Mouse (Mus musculus) cerebellum, postnatal 4 days (tissue): Measurements from ENCODE around the gene Kirrel3.
A peak's percentile ranks its signal among the peaks of the same experiment; 100 is the strongest.

Experiments used
- DNase-seq, 2 experiments: peaks; one replicate each; pipeline ENCODE4 v3.0.0; 2022; ENCODE audit warnings: low spot score in 2 of 2, mixed read lengths in 1 of 2

Kirrel3 gene

DNA sequence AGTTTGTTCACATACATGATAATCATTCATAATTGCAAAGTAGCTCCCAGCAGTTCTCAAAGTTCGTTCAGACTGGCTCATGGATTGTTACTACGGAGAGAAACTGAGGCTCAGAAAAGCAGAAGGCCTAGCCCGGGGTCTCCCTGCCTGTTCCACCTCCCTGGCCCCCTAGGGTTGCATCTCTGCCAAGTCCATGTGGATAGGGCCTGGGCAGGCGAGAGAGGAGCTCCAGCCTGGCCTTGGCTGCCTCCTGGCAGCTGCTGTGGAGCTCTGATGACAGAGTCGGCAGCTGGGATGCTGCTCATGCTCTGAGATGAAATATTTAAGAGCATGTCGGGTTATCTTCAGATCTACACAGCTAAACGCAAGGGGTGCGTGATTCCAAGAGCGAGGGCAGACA, 459.6 kb downstream of the Kirrel3 start:
- DNase-seq: no peak

DNA sequence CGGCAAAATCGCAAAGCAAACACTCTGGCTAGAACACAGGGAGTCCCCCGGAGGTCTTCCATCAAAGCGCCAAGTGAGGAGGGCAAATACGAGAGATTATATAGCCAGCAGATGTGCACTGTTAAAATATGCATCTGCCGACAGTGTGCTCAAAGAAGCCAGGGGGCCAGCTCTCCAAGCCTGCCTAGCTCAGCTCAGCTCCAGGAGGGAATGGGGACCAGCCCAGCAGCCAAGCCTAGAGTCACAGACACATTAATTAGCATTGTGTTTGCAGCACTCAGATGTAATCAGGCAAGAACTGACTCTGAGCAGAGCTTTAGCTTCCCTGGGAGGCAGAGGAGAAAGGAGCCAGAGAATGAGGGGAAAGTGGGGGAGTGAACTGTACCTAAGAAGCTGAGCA, 461.6 kb downstream of the Kirrel3 start:
- no peak for DNase-seq

DNA sequence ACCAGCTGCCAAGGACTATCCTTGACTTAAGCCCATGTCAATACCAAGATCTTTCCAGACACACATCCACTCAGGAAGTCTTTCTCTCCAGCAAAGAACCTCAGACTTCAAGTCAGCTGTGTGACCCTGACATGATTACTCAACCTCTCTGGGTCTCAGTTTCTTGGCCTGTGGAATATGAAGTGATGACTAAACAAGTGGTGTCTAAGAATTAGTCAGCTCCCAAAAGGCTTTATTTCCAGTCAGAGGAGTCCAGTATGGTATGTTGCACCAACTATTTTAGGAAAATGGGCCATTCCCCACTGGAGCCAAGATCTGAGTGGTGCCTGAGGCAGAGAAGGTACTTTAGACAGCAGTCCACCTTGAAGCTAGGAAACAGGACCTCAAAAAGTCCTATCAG, 462.0 kb downstream of the Kirrel3 start:
- DNase-seq: no peak

DNA sequence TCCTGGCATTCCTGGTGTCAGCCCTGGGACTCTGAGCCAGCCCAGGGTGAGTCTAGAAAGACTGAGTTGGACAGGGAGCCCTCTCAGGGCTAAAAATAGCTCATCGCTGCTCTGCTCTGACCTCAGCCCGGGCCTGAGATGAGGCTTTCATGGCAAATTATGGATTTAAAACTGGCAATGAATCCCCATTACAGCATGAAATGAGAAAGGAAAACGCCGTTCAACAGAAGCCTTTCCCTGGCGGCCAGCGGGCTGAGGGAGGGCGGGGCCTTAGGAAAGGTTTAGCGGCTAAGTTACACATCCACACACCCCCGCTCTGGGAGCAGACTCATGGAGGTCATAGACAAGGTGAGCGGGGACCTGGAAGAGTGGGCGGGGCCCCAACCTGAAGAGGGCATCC, 467.7 kb downstream of the Kirrel3 start:
- no peak for DNase-seq

GRCm38 (mm10) chr9:34954212-34954611, 468.5 kb downstream of the Kirrel3 start:
- peak in 1 of 2 experiments; percentile 66 for DNase-seq

DNA sequence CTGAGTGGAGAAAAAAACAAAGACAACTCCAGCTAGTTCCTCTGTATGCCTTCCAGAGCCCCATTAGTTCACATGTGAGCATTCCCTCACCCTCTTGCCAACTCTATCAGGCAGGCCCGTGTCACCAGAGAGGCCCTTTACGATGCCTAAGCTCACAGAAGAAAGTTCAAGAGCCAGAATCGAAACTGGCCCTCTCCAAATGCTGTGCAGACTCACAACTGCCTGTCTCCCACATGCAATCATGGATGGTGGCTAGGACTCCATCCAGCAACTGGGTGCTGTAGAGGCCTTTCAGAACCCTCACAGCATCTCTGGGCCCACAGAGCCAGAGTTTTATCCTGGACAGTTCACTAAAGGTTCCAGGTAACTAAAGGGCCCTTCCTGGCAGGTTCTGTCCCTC, 470.8 kb downstream of the Kirrel3 start:
- DNase-seq: no peak

- DNase-seq: no peak
Observed at GRCm38 (mm10) chr9:34957691-34958090, 472.0 kb downstream of the Kirrel3 start.

DNA sequence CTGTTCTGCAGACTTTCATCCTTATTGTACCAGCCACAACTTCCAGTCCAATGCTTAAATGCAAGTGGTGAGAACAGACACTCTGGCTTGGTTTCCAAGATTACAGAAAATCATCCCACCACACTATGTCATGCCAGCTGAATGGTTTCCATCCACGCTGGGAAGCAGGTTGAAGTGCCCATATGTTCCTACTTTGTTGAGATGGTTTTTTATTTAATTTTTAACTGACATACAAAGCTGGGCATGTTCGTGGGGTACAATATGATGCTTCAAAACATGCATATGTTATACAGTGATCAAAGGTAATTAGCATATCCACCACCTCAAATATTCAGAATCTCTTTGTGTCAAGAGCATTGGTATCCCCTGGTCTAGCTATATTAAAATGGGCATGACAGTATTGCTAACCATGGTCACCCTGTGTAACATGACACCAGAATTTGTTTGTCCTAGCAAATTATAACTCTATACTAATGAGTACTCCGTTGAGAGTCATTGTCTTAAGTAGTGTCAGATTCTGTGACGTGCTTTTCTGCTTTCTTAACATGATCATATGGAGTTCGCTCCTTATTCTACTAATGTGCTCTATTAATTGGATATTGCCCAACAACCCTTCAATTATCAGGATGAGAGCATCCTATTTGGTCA, 472.6 kb downstream of the Kirrel3 start:
- DNase-seq: no peak

GRCm38 (mm10) chr9:34960736-34961135, 475.0 kb downstream of the Kirrel3 start:
- DNase-seq: no peak

DNA sequence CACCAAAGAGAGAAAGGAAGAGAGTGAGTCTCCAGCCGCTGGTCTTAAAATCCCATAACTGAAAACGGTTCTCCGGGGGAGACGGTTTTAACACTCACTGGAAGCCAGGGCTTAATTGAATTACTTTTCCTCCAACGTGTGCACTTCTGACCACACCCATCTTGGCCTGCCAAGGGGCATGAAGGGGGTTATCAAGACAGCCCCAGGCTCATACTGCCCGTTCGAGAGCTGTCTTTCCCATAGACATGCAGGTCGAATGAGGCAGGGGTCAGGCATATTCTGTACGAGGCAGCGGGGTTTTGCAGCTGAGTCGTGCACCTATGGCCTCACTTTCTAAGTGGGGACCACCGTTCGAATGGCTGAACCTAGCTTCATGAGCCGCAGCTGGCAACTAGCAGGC, 475.5 kb downstream of the Kirrel3 start:
- no peak for DNase-seq

GRCm38 (mm10) chr9:34962251-34962650, 476.6 kb downstream of the Kirrel3 start:
- no peak for DNase-seq

DNA sequence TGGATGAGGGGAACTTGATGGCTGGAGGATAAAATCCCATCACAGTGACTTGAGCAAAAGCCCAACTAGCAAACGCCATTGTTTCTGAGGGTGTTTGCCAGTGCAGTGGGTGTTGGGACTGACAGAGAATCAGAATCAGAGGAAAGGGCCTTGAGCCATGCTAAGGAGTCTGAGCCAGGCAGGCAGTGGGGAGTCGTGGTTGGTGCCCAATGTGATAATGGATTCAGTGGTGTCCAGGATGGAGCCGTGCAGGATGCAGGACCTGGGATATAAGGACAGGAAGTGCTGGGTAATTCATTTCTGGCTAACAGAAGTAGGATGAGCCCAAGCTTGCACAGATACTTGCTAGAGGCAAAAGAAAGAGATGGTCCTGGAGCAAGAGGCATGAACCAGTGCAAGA, 477.9 kb downstream of the Kirrel3 start:
- no peak for DNase-seq

- DNase-seq: no peak
Observed at GRCm38 (mm10) chr9:34964172-34965040, 478.7 kb downstream of the Kirrel3 start.

DNA sequence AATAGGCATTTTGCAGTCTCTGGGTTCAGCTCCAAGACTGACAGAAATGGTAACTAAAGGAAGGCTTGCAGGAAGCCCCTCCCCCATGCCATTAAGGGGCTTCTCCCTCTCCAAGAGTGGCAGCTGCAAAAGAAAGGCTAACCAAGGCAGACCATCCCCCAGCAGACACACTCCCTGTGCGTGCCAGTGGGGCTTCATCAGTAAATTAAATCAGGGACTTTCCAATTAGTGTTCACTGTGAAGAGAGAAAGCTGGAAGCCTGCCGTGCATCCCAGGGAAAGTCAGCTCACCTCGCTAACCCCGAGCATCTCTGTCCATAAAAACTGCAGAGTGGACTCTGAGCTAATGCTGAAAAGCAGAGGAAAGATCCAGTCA, 479.3 kb downstream of the Kirrel3 start:
- no peak for DNase-seq

DNA sequence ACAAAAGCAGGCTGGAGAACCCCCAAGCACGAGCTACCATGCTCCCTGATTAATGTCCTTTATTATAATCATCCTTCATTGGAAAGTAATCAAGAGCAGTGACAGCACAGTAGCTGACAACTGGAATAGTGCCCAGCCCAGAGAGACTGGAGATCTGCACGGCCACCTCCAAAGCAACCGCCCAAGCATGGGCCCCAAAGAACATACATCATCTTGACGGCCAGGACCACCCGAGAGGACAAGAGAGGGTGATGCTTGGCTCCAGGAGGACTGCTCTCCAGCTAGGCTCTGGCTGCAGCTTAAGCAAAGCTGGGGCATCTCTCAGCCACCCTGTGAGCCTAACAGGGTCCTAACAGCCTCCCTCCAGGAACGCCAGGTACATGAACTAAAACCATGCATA, 482.1 kb downstream of the Kirrel3 start:
- DNase-seq: no peak

DNA sequence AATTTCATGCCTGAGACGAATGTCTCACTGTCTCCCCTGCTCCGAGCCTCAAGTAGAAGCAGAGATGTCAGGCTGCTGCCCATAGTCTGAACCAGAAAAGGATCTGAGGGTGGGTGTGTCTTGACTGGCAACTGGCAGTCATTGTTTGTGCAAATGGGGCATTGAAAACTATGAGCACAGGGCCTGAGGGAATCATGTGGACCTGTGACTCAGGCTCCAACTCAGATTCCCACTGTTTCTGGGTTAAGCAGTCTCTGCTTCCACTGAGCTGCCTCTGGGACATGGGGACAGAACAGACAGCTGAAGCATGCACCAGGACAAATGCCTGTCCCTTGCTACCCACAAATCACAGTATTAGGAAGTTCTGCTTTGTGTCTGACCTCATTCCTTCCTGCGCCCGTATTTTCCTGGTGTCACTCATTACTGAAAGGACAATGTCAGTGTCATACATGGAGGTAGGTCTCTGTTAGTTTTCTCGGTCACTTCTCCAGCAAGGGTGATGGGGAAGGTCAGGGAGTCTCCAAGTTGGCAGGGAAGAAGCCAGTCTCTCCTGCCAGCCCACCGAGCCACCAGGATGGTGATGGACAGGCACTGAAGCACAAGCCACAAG, 484.3 kb downstream of the Kirrel3 start:
- DNase-seq: no peak

DNA sequence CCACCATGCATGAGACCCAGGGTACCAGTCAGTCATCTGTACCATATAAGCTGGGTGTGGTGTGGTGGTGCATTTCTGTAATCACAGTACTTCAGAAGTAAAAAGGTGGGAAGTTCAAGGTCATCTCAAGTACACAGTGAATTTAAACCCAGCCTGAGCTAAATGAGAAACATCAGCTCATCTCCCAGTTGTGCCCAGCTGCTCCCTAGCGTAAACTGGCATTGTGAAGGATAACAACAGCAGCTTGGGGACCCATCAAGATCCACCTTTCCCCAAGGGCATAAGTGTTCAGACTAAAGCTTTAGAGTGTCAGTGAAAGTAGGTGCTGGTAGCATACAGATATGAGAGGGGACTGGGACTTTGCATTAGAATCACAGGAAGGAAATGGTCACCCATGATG, 488.6 kb downstream of the Kirrel3 start:
- DNase-seq: no peak

GRCm38 (mm10) chr9:34975245-34975644, 489.6 kb downstream of the Kirrel3 start:
- DNase-seq: no peak

DNA sequence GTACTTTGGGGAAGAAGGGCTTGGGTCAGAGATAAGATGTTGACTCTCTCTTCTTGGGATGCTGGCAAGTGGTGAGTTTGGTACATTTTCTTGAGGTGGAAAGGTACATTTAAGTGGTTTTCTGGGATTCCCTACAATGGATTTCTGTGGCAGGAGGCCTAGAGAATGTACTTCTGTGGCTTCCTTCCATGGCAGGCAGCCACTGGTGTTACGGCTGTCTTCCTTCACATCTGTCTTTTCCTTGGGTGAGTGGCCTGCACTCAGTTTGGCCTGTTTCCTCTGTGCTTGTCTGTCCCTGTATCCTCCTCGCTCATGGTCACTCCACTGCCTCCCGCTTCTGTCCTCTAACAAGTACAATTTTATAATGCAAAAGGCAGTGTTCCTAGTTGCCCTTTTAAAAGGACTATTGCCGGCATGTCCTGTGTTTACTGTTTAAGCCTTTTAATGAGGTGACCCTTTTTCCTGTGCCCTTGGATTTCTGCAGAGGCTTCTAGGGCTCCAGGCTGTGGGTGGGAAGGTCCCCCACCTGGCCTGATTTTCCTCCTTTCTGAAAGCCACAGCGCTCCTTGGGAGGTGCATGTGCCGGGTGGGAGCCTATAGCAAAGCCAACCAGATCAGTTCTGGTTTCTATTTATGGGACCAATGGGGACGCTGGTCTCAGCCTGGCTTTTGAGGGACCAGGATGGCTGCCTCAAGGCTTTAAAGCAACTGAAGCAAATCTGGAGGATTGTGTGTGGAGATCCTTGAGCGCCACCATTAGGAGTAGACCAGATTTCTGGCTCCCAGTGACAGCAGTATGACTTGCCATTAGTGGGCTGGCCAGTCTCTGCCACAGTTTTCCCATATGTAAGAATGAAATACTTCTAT, 491.1 kb downstream of the Kirrel3 start:
- no peak for DNase-seq

DNA sequence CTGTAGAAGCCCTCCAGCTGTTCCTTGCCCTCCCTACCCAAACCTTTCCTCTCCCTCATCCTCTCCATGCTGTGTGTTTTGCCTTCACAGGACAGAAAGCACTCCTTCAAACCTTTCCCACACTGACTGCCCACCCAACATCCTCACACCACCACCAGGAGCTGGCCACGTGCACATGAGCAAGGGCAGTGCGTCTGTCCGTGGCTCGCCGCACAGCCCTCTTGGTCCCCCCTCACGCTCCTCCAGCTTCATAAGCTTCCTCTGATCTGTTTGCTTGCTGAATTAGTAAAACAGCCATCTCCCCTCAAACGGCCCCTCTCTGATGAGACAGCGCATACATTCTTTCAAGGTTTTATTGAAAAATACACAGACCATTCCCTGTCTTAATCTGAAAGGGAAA, 492.0 kb downstream of the Kirrel3 start:
- DNase-seq: no peak

DNA sequence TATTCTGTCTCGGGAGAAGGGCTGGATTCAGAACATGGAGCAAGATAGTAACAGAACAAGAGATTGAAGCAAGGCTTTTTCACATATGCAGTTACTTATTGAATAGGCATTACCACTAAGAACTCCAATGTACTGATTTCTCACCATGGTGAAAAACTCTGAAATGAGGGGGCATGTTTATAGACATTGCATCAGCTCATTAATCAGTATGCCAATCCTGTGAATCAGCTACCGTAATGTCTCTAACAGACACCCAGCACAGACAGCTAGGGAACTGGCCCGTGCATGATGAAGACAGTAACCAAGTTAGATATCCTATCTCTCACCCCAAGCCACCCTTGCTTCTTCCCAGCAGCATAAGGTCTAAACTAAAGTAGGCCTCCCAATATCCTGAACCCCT, 492.5 kb downstream of the Kirrel3 start:
- no peak for DNase-seq
